ENCODE assay signal across 19 mouse cellular contexts in genomic region chr3:26921576-26921975, GRCm38 (mm10).
A peak's percentile ranks its signal among the peaks of the same experiment; 100 is the strongest.
DNase-seq lines count a peak whose midpoint lies in the region; ATAC-seq lines count a peak whose summit lies in the region.
"Had no signal": no experiment of that assay in that cellular context is flagged by ENCODE, and none has a peak within 500 bp of the region (broad histone marks: within the 10 kb centered on the region; RNA-seq: fewer than 3 reads in every experiment).

No protein-coding gene starts in this region.

- no peak overlapping the region for H3K4me3 ChIP-seq in midbrain, embryonic 10.5 days
- H3K4me3 ChIP-seq in midbrain, embryonic 14.5 days (replicated peaks; ENCODE audit: low read depth, low read length) = no peak overlapping the region
- H3K4me3 ChIP-seq: embryonic facial prominence, embryonic 12.5 days; forebrain, embryonic 15.5 days; heart, embryonic 13.5 days had no signal

- H3K4me2 ChIP-seq in midbrain, embryonic 14.5 days (ENCODE audit: low read length) = no peak overlapping the region
- H3K4me2 ChIP-seq: embryonic facial prominence, embryonic 12.5 days; forebrain, embryonic 15.5 days; heart, embryonic 13.5 days had no signal

- ATAC-seq in midbrain, embryonic 14.5 days (ENCODE audit: low FRiP score, low TSS enrichment) = no peak
- ATAC-seq: forebrain, embryonic 15.5 days; hindbrain, embryonic 16.5 days; inflammation-experienced regulatory T-cells, adult 6 months had no signal

- H3K27ac ChIP-seq in midbrain, embryonic 10.5 days (replicated peaks) = no peak overlapping the region
- H3K27ac ChIP-seq in midbrain, embryonic 14.5 days (replicated peaks; ENCODE audit: low read depth, low read length) = no peak overlapping the region
- H3K27ac ChIP-seq: embryonic facial prominence, embryonic 12.5 days; forebrain, embryonic 15.5 days; heart, embryonic 13.5 days had no signal

- WGBS in midbrain, embryonic 10.5 days = 87% methylated on average over 2 of the region's 2 CpGs
- WGBS in midbrain, embryonic 14.5 days = 87% methylated on average over 2 of the region's 2 CpGs

- H3K36me3 ChIP-seq in midbrain, embryonic 10.5 days = no peaks in the 10 kb centered on the region
- H3K36me3 ChIP-seq in midbrain, embryonic 14.5 days (ENCODE audit: control insufficient read depth, insufficient read depth, low read length) = no peaks in the 10 kb centered on the region
- H3K36me3 ChIP-seq: embryonic facial prominence, embryonic 12.5 days; forebrain, embryonic 15.5 days; heart, embryonic 13.5 days had no signal

- no peaks in the 10 kb centered on the region for H3K27me3 ChIP-seq in midbrain, embryonic 10.5 days (ENCODE audit: low read depth, poor library complexity, severe bottlenecking)
- no peaks in the 10 kb centered on the region for H3K27me3 ChIP-seq in midbrain, embryonic 14.5 days (ENCODE audit: control insufficient read depth, insufficient read depth, low read length)
- H3K27me3 ChIP-seq: CH12.LX; embryonic facial prominence, embryonic 12.5 days; forebrain, embryonic 15.5 days; heart, embryonic 13.5 days had no signal

- H3K9me3 ChIP-seq in midbrain, embryonic 10.5 days (replicated peaks) = peaks cover 6% of the 10 kb centered on the region; the same call in 1 of the 2 replicates
- H3K9me3 ChIP-seq in midbrain, embryonic 14.5 days (ENCODE audit: control insufficient read depth, low read length) = no peaks in the 10 kb centered on the region
- H3K9me3 ChIP-seq: embryonic facial prominence, embryonic 12.5 days; forebrain, embryonic 15.5 days had no signal

- H3K9ac ChIP-seq in midbrain, embryonic 14.5 days (replicated peaks; ENCODE audit: low read length) = no peak overlapping the region
- H3K9ac ChIP-seq: embryonic facial prominence, embryonic 12.5 days; forebrain, embryonic 15.5 days; heart, embryonic 13.5 days had no signal

- peak; percentile 21 to 56 for DNase-seq in frontal cortex, postnatal 36 days (ENCODE audit: low spot score in 2 of 2)
- no peak for DNase-seq in frontal cortex, postnatal 10 days (ENCODE audit: low spot score in 2 of 2)
- peak; percentile 4 for DNase-seq in midbrain, embryonic 10.5 days (ENCODE audit: low spot score)
- no peak for DNase-seq in midbrain, embryonic 14.5 days
- DNase-seq in ES-CJ7 (ENCODE audit: low read depth, low spot score) = peak; percentile 3
- peak; percentile 7 for DNase-seq in ZHBTc4 (ENCODE audit: low read depth, low spot score)
- no peak for DNase-seq in heart, adult 8-10 months (ENCODE audit: low spot score)
- DNase-seq: adrenal gland, postnatal 10 days; cerebellum, adult 11-12 months; cerebellum, adult 9-10 months; cerebellum, postnatal 25 days; gastrocnemius, postnatal 25 days; heart, postnatal 36 days had no signal

- H3K4me1 ChIP-seq in midbrain, embryonic 10.5 days = no peaks in the 10 kb centered on the region
- H3K4me1 ChIP-seq in midbrain, embryonic 14.5 days (ENCODE audit: control insufficient read depth, insufficient read depth, low read length) = no peaks in the 10 kb centered on the region
- H3K4me1 ChIP-seq: embryonic facial prominence, embryonic 12.5 days; forebrain, embryonic 15.5 days; heart, embryonic 13.5 days had no signal

Comparison
In these comparisons a context has a peak if more than half of its experiments do, and no peak if none do; other contexts are left out.
1. DNase-seq: peak in frontal cortex, postnatal 36 days (2 of 2), midbrain, embryonic 10.5 days (single experiment), ES-CJ7 (single experiment) and ZHBTc4 (single experiment); none in frontal cortex, postnatal 10 days (0 of 2), midbrain, embryonic 14.5 days (single experiment) and heart, adult 8-10 months (single experiment).